Mouse (Mus musculus) kidney, adult 9 months (tissue): Measurements from ENCODE around the gene Trio.
A peak's percentile ranks its signal among the peaks of the same experiment; 100 is the strongest.
"Not testable (repeated sequence)": the region's sequence is repeated elsewhere in the genome, so short reads cannot be mapped to it uniquely, and the experiment has no call there.

Source experiments
- DNase-seq: peaks from one replicate; pipeline ENCODE4 v3.0.0; 2022

Trio gene

DNA sequence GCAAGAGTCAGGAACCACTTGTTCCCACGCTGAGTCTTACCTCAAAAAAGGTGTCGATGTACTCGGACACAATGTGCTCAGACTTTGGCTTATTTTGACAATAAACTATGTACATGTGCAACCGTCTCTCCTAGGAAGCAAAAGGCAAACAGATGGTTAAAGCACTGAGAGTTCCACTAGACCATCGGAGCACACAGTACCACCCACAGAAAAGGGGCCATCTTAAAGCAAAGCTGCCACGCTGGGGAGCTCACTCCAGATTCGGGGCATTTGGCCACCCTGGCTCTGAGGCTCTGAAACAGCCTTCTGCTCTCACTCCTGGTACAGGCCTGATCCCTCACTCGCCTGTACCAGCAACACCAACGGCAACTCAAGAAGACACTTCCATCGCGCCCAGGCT lies 269.2 kb downstream of the Trio start:
- no peak for DNase-seq

DNA sequence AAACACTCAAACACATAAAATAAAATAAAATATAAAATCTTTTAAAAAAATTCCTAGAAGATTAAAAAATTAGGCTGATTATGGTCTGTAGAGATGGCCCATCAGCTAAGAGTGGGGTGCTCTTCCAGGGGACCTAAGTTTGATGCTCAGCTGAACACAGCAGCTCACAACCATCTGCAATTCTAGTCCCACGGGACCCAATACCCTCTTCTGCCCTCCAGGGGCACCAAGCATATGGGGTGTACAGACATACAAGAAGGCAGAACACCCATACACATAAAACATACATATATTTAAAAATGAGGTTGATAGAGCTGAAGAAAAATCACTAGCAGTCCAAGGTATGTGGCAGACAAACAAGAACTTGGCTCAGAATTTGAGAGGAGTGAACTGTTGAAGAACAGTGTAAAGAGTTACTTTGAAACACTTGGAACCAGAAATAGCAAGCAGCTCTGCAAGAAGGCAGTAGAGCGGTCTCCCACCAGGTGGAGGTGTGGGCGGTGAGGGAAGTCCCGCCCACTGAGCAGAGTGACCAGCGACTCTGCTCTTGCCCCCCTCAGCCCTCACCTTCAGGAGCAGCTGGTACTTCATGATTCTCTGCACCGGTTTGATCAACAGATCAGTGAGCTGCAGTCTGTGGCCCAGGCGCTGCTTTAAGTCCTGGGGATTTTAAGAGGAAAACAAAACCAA lies 270.9 kb downstream of the Trio start:
- no peak for DNase-seq

DNA sequence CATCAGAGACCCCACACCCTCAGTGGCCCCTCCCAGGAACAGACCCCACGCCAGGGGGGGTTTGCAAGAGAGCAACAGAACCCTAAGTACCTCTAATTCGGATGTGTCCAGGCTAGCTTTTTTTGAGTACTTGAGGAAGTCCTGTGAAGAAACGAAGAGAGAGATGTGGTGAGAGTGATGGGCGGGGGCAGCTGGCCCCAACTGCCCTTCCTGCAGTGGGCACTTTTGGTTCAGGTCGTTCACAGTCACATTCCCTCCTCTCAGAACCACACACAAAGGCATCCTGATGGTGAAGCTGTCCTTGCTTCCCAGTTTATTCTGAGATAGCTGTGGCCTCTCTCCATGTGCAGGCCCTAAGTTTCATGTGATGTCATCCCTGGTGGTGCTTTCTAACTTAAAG lies 271.7 kb downstream of the Trio start:
- no peak for DNase-seq

DNA sequence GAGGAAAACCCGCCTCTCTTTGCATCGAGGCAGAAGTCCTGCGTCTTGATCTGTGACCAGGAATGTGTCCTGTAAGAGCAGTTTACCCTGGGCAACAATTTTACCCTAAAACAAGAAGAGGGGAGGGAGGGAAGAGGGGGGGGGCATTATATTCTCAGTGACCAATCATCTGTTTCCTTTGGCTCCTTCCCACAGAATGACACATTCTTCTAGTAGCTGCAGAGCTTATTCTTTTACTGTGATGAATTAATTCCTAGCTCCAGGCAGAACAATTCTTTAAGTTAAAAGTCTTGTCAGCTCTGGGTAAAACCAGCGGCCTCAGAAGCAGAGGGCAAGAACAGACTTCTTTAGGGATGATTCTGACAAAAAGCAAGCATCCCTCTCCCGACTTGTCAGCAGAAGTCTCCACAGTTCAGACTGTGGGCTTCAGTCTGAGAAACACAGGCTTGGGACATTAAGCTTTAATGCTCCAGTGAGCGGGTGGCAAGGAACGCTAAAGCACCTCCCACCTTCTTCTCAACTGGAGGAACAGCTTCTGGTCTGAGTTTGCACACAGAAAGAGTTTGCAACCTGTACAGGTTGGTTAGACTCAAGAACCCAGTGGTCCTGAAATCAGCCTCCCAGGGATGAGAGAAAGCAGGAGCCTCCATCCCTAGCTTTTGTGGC lies 272.8 kb downstream of the Trio start:
- DNase-seq, result no peak

- DNase-seq, result peak; percentile 72
Observed at GRCm38 (mm10) chr15:27751612-27752405, 273.8 kb downstream of the Trio start.

GRCm38 (mm10) chr15:27748739-27749138 lies 276.9 kb downstream of the Trio start:
- DNase-seq, result peak; percentile 52

- no peak for DNase-seq
Observed at GRCm38 (mm10) chr15:27747512-27747911, 278.1 kb downstream of the Trio start.

- no peak for DNase-seq
Observed at GRCm38 (mm10) chr15:27744995-27745394, 280.7 kb downstream of the Trio start.

- no peak for DNase-seq
Observed at GRCm38 (mm10) chr15:27740080-27740479, 285.6 kb downstream of the Trio start.

DNA sequence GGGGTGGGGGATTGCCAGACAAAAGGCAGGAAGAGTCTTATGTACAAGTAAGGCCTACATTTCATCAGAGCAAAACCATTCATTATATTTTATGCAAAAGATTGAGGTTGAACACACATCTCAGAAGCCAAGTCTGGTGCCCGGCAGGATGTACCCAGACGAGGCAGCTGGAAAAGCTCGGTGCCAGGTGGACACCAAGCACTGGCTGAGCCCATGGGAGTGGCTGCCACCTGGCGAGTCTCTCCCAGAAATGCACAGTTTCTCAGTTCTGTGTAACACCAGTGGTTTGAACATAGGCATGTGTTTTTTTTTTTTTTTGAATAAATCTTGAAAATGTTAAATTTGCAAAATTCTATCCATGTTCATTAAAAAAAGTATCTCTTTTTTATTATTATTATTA lies 293.8 kb downstream of the Trio start:
- DNase-seq, result no peak

- DNase-seq, result no peak
Observed at GRCm38 (mm10) chr15:27726228-27726627, 299.4 kb downstream of the Trio start.

DNA sequence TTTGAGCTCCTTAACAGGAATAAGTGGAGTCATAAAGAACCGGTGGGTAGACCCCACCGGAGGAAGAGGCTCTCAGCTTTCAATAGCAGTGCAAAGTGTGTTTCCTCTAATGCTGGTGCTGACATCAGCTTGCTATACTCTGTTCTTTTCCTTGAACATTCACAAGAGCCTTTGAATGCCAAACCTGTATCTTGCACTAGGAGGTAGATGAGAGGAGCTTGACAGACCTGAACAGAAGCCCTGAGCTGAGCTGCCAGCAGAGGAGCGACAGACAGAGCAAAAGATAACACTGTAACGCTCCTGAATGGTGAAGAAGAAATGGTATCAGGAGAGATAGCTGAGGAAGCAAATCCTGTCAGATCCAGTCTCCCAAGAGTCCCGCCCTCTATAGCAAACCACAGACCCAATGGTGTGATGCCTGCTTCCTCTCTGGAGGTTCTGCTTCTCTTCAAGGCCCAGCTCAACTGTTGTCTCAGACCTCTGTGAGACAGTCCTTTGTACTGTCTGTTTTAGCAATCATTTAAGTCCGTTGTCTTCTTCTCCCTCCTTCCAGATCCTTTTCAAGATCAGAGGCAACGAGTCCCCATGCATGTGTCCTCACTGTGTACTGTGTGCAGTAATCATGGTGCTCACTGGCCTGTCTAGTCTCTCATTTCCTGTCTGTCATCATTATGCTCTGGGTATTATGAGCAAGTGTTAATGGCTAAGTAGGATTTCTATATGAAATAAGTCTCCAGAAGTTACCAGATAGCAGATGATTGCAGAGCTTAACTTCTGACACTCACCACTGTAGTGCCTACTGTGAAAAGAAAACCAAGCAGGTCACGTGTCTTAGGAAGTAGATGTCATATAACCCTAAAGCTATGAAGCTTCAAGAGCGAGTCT lies 300.6 kb downstream of the Trio start:
- DNase-seq, result no peak

GRCm38 (mm10) chr15:27724298-27724697 lies 301.4 kb downstream of the Trio start:
- no peak for DNase-seq

DNA sequence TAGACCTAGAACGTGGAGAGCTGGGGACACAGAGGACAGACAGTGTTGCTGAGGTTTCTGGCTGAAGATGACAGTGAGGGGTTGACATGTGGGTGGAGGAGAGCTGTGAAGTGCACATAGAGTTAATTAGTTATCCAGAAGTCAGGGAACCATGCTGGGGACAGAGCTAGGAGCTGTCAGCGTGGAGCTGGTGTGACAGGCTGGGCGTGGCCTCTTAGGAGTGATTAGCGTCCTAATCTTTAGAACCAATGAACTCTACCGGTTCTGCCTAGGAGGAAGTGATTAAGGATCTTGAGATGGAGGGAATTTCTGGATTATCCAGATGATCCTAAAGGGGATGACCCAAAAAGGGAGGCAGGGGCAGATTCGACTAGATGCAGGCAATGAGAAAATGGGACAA lies 301.9 kb downstream of the Trio start:
- DNase-seq, result no peak

DNA sequence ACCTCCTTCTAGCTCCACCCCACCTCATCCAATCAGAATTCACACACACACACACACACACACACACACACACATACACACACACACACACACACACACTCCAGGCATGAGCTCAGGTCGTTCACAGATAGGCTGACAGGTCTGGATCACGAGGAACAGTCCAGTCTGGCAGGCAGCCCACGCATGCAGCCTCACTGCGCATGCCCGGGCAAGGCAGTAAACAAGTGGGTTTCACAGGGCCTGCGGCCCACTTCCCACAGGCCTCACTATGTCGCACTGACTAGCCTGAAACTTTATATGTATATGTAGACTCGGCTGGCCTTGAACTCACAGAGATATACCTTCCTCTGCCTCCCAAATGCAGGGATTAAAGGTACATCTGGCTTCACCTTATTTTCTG lies 305.4 kb downstream of the Trio start:
- DNase-seq, result not testable (repeated sequence)

- DNase-seq, result no peak
Observed at GRCm38 (mm10) chr15:27718668-27719067, 307.0 kb downstream of the Trio start.

DNA sequence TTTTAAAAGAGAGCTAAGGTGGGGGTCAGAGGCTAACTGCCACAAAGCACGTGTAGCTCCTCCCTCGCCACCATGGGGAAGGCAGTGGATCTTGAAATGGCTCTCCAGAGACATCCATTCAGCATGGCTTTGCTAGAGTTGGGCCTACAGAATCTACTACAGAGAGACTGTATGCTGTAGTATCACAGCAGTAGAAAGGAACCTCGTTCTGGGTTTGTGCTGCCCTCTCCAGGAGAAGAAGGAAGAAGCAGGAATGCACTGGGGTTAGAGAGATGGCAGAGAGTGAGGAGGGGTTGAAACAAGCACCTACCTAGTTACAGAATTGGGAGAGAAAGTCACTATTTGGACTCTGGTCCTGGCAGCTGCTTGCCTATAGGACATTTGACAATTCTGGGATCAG lies 310.3 kb downstream of the Trio start:
- peak; percentile 45 for DNase-seq

- DNase-seq, result no peak
Observed at GRCm38 (mm10) chr15:27710698-27711097, 314.9 kb downstream of the Trio start.

- no peak for DNase-seq
Observed at GRCm38 (mm10) chr15:27708968-27709612, 316.6 kb downstream of the Trio start.

DNA sequence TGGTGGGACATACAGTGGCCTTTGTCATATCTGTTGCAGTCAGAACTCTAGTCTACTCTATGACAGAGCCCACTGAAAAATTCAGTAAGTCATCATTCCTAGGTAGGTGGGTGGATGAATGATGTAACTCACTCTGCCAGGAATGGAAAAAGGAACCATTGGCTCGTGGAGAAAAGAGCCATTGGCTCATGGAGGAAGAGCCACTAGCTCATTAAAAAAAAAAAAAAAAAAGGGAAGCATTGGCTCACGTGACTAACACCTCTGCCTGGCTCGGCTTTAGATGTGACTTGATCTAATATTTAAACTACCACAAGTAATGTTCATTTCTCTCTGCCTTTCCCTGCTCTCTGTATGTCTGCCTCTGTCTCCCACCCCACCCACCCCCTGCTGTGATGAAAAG lies 317.1 kb downstream of the Trio start:
- DNase-seq, result no peak

DNA sequence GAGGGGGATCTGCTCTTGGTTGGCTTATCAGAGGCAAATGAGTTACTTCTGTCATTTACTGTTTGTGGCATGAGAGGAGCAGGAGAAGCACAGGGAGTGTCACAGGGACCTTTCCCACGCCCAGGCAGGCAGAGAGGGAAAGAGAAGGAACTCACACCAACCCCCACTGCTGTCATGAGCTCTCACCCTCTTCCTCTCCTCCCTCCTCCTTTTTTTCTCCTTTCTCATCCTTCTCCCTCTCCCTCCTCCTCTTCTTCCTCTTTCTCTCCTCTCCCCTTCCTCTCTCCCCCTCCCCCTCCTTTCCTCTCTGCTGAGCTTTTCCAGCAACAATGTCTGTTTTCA lies 322.7 kb downstream of the Trio start:
- DNase-seq, result no peak
